Comparison of ENCODE assay signal across 23 mouse cellular contexts in the genomic region with DNA sequence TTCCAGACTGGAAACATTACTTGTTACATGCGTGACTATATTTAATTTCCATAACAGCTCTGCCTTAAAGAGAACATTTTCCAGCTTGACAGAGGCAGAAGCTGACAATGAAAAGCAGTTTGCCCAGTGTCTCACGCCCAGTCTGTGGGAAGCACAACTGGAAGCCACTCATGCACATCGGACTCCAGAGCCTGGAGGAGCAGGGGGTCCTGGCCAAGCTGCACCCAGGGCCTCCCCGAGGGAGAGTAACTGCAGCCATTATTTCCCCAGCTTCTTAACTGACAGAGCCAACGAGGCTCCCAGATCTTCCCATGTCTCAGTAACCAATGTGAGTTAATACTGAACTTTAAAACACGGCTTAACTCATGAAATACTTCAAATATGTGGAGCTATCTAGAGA.
DNase-seq lines count a peak whose midpoint lies in the region; ATAC-seq and TF ChIP-seq lines count a peak whose summit lies in the region.
"Had no signal": no experiment of that assay in that cellular context is flagged by ENCODE, and none has a peak within 500 bp of the region (broad histone marks: within the 10 kb centered on the region; RNA-seq: fewer than 3 reads in every experiment).

No protein-coding gene starts in this region.

- H3K9ac ChIP-seq in heart, embryonic 12.5 days = no peak overlapping the region
- no peak overlapping the region for H3K9ac ChIP-seq in kidney, embryonic 15.5 days
- H3K9ac ChIP-seq in lung, embryonic 15.5 days = no peak overlapping the region
- H3K9ac ChIP-seq: forebrain, embryonic 13.5 days; hindbrain, embryonic 12.5 days; liver, postnatal 0 days; midbrain, embryonic 15.5 days; neural tube, embryonic 12.5 days had no signal

- H3K4me1 ChIP-seq in heart, embryonic 12.5 days (replicated peaks) = peaks cover 10% of the 10 kb centered on the region
- H3K4me1 ChIP-seq in kidney, embryonic 15.5 days = peaks cover 22% of the 10 kb centered on the region
- peaks cover 24% of the 10 kb centered on the region for H3K4me1 ChIP-seq in lung, embryonic 15.5 days
- peaks cover 11% of the 10 kb centered on the region for H3K4me1 ChIP-seq in lung, adult 2 months (ENCODE audit: control insufficient read depth, insufficient read depth, low read length)
- H3K4me1 ChIP-seq: midbrain, embryonic 15.5 days had no signal

- ATAC-seq in heart, embryonic 12.5 days (ENCODE audit: insufficient number of reproducible peaks, low FRiP score) = no peak
- ATAC-seq in kidney, embryonic 15.5 days (replicated peaks; ENCODE audit: low FRiP score) = 0 out of 2 replicates have a peak, but pooled peaks have one; percentile 70
- ATAC-seq in lung, embryonic 15.5 days (ENCODE audit: borderline replicate concordance, extremely low read depth, low FRiP score, low TSS enrichment) = no peak
- ATAC-seq in erythroid progenitor cell, adult 5-6 weeks (replicated peaks; ENCODE audit: low FRiP score, poor library complexity, severe bottlenecking) = no peak
- ATAC-seq: CD4-positive, CD25-positive, alpha-beta regulatory T cell, adult 4 months; forebrain, embryonic 13.5 days; liver, postnatal 0 days; midbrain, embryonic 15.5 days had no signal

- peaks cover 51% of the 10 kb centered on the region for H3K27me3 ChIP-seq in heart, embryonic 12.5 days (replicated peaks)
- peaks cover 32% of the 10 kb centered on the region for H3K27me3 ChIP-seq in kidney, embryonic 15.5 days
- no peaks in the 10 kb centered on the region for H3K27me3 ChIP-seq in lung, embryonic 15.5 days
- H3K27me3 ChIP-seq: midbrain, embryonic 15.5 days had no signal

- no peaks in the 10 kb centered on the region for H3K36me3 ChIP-seq in heart, embryonic 12.5 days
- H3K36me3 ChIP-seq in kidney, embryonic 15.5 days = no peaks in the 10 kb centered on the region
- no peaks in the 10 kb centered on the region for H3K36me3 ChIP-seq in lung, embryonic 15.5 days
- H3K36me3 ChIP-seq: hindbrain, embryonic 12.5 days; midbrain, embryonic 15.5 days; neural tube, embryonic 12.5 days had no signal

- intact Hi-C loops in heart, postnatal 25 days (cut with DNase I) = no loop called here

- no peak for DNase-seq in heart, postnatal 25 days (ENCODE audit: low spot score)
- DNase-seq in kidney, postnatal 36 days = no peak
- DNase-seq in lung, adult 2 months = no peak
- DNase-seq: cerebellum, adult 11 months; cerebellum, adult 9-11 months; kidney, adult 8-10 months; liver, postnatal 0 days; retina, postnatal 1 day; right cerebral cortex, postnatal 25 days; spleen, adult 18-20 months had no signal

- WGBS in heart, embryonic 12.5 days = 54% methylated on average over 6 of the region's 6 CpGs
- 43% methylated on average over 6 of the region's 6 CpGs for WGBS in kidney, embryonic 15.5 days
- 39% methylated on average over 6 of the region's 6 CpGs for WGBS in lung, embryonic 15.5 days
- WGBS in lung, adult 2 months = 72% methylated on average over 6 of the region's 6 CpGs

- peak overlapping the region; percentile 44; the same call in 1 of the 2 replicates for H3K27ac ChIP-seq in heart, embryonic 12.5 days (ENCODE audit: poor library complexity, severe bottlenecking)
- H3K27ac ChIP-seq in kidney, embryonic 15.5 days = peak overlapping the region; percentile 75
- H3K27ac ChIP-seq in lung, embryonic 15.5 days = peak overlapping the region; percentile 54
- H3K27ac ChIP-seq: forebrain, embryonic 13.5 days; hindbrain, embryonic 12.5 days; layer of hippocampus, adult 2 months; macrophage; midbrain, embryonic 15.5 days; neural tube, embryonic 12.5 days had no signal

- H3K9me3 ChIP-seq in heart, embryonic 12.5 days (replicated peaks) = no peaks in the 10 kb centered on the region
- no peaks in the 10 kb centered on the region for H3K9me3 ChIP-seq in kidney, embryonic 15.5 days (replicated peaks)
- no peaks in the 10 kb centered on the region for H3K9me3 ChIP-seq in lung, embryonic 15.5 days
- H3K9me3 ChIP-seq: forebrain, embryonic 13.5 days; hindbrain, embryonic 12.5 days; midbrain, embryonic 15.5 days; neural tube, embryonic 12.5 days had no signal

- no peak for TF ChIP-seq POLR2A in lung, adult 2 months (IDR thresholded peaks at IDR 0.05; ENCODE audit: borderline replicate concordance, extremely low read depth, low read depth, low read length)

- no peak for TF ChIP-seq CTCF in lung, adult 2 months (IDR thresholded peaks at IDR 0.05; ENCODE audit: insufficient read depth, low read length)

- H3K4me2 ChIP-seq in heart, embryonic 12.5 days = no peak overlapping the region
- H3K4me2 ChIP-seq in kidney, embryonic 15.5 days = no peak overlapping the region
- H3K4me2 ChIP-seq in lung, embryonic 15.5 days = no peak overlapping the region
- H3K4me2 ChIP-seq: forebrain, embryonic 13.5 days; hindbrain, embryonic 12.5 days; liver, embryonic 11.5 days; midbrain, embryonic 15.5 days; neural tube, embryonic 12.5 days had no signal

- H3K4me3 ChIP-seq in heart, embryonic 12.5 days = no peak overlapping the region
- H3K4me3 ChIP-seq in kidney, embryonic 15.5 days (replicated peaks) = no peak overlapping the region
- H3K4me3 ChIP-seq in lung, embryonic 15.5 days = no peak overlapping the region
- no peak overlapping the region for H3K4me3 ChIP-seq in lung, adult 2 months (replicated peaks; ENCODE audit: extremely low read depth, low read depth, low read length)
- H3K4me3 ChIP-seq: erythroblast, embryonic 14.5 days; forebrain, embryonic 13.5 days; hindbrain, embryonic 12.5 days; layer of hippocampus, adult 2 months; midbrain, embryonic 15.5 days; neural tube, embryonic 12.5 days had no signal
